Mouse (Mus musculus) liver, embryonic 16.5 days (tissue): ENCODE data around the gene Ralb. TPM values are rescaled to one million over a fixed set of nuclear protein-coding genes. Genes with fewer than 3 reads are reported as not detected.

ENCODE experiments used
- ATAC-seq: fragments of 200-750 bp; cut with Nextera tagmentation; 2 replicates; pipeline ENCODE4 v1.8.0; 2017; ENCODE audit warnings: low read depth, mild to moderate bottlenecking, moderate number of reproducible peaks, moderate library complexity
- H3K27ac ChIP-seq: fragments of 300-500 bp; sonication (generic); 2 replicates; pipeline ENCODE4 v1.5.1; 2014; ENCODE audit warnings: mild to moderate bottlenecking, low read length
- H3K27me3 ChIP-seq: fragments of 300-500 bp; sonication (generic); 2 replicates; pipeline ENCODE4 v1.6.1; 2014; ENCODE audit warnings: low read depth, low read length, mixed read lengths; ENCODE audit not compliant: control insufficient read depth, insufficient read depth
- H3K36me3 ChIP-seq: fragments of 300-500 bp; sonication (generic); 2 replicates; pipeline ENCODE4 v1.6.1; 2014; ENCODE audit warnings: mild to moderate bottlenecking; ENCODE audit not compliant: control insufficient read depth, insufficient read depth
- H3K4me1 ChIP-seq: fragments of 300-500 bp; sonication (generic); 2 replicates; pipeline ENCODE4 v1.6.1; 2014; ENCODE audit warnings: low read depth, low read length, mixed read lengths; ENCODE audit not compliant: control insufficient read depth
- H3K4me2 ChIP-seq: fragments of 300-500 bp; sonication (generic); 2 replicates; pipeline ENCODE4 v1.6.1; 2014; ENCODE audit warnings: low read depth, low read length, mixed read lengths
- H3K4me3 ChIP-seq: fragments of 300-500 bp; sonication (generic); 2 replicates; pipeline ENCODE4 v1.5.1; 2014; ENCODE audit warnings: low read depth, mild to moderate bottlenecking, low read length
- H3K9ac ChIP-seq: fragments of 300-500 bp; sonication (generic); 2 replicates; pipeline ENCODE4 v1.6.1; 2014; ENCODE audit warnings: low read depth, low read length
- H3K9me3 ChIP-seq: fragments of 300-500 bp; sonication (generic); replicated peaks from 2 replicates; pipeline ENCODE4 v1.6.1; 2016; ENCODE audit warnings: low read length; ENCODE audit not compliant: control insufficient read depth
- WGBS: fragments of 180-500 bp; shearing (Covaris S2); extraction: QIAGEN DNeasy Blood & Tissue Kit; methylation state at CpG from one replicate; pipeline ENCODE4 v1.1.7; 2014; ENCODE audit not compliant: insufficient replicate concordance; 5-methylcytosine and 5-hydroxymethylcytosine counted together
- polyA plus RNA-seq: library from polyadenylated mRNA; unstranded; fragments of >200 nt; fragmentation: Nextera tagmentation; extraction: Ambion mirVana; gene quantifications from 2 replicates; pipeline ENCODE4 v1.2.1, GENCODE M21; 2015

Ralb gene
- polyA plus RNA-seq, 1 experiment from 2014 or later: 40.5 TPM

DNA sequence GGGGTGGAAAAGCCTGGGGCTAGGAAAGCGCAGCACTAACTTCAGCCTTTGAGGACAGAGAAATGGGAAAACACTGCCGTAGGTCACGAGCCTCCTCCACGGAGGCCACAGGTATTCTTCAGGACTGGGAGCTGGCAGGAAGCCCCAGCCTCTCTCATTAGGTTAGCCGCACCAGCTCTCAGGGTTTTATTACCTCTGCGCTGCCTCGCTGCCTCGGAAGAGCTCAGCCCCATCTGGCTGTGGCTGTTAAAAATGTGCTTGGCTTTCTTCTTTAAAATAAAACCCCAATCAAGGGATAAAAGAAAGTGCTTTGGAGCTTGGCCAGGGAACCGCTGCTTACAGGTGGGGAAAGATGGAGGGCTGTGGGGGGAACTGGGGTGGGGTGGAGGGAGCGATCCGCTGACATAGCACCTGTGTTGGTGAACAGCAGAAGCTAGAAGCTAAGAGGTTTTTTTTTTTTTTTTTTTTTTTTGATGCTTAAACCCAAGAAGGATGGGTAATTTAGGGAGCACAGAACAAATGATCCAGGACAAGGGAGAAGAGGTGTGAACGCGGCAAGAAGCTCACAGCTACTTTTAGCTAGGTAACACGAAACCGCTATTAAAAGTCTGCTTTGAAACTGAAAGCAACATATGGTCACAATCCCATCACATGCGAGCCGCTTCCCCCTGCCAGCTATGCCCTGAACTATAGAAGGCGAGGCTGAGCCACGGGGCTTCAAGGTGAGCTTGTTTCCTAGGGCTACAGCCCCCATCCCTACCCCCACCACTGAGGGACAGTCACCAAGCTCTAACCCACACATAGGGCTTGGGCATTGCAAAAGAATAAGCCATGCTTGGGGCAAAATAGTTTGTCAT, 47.7 kb downstream of the Ralb start:
- H3K27me3 ChIP-seq: peaks cover 7% of the 10 kb centered on the region; the same call in 1 of the 2 replicates
- 19% methylated on average over 19 of the region's 19 CpGs for WGBS
- no peak overlapping the region for H3K9ac ChIP-seq
- H3K4me1 ChIP-seq: no peaks in the 10 kb centered on the region
- H3K27ac ChIP-seq: no peak overlapping the region
- no peaks in the 10 kb centered on the region for H3K9me3 ChIP-seq
- no peak overlapping the region for H3K4me3 ChIP-seq
- H3K4me2 ChIP-seq: peak overlapping the region; percentile 21; the same call in 1 of the 2 replicates
- ATAC-seq: no peak
- H3K36me3 ChIP-seq: no peaks in the 10 kb centered on the region

- WGBS: 42% methylated on average over 4 of the region's 4 CpGs
Observed at GRCm38 (mm10) chr1:119453731-119454130, 50.9 kb downstream of the Ralb start.

DNA sequence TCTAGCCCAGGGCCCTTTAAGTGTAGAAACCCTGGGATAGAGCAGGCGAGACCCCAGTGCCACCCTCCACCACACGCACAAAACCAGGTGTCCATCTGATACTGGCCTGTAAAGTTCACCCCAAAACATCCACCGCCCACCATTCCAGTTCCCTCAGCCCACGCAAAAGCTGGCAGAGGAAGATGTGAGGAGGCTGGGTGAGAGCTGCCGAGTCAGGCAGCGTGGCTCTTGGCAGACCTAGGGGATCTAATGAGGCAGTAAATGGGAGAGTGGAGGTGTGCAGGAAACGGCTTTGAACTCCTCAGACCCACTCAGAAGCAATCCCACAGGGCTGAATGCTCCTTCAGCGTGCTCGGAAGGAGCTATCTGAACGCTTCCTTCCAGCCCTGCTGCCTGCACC, 53.2 kb downstream of the Ralb start:
- no peaks in the 10 kb centered on the region for H3K4me1 ChIP-seq
- H3K36me3 ChIP-seq: no peaks in the 10 kb centered on the region
- no peak for ATAC-seq
- no peak overlapping the region for H3K27ac ChIP-seq
- H3K4me2 ChIP-seq: no peak overlapping the region
- no peak overlapping the region for H3K4me3 ChIP-seq
- WGBS: 56% methylated on average over 10 of the region's 10 CpGs
- no peaks in the 10 kb centered on the region for H3K27me3 ChIP-seq
- H3K9ac ChIP-seq: no peak overlapping the region
- no peaks in the 10 kb centered on the region for H3K9me3 ChIP-seq

More at GRCm38 (mm10) chr1:119453731-119454130, 50.9 kb downstream of the Ralb start:
- Histone ChIP-seq H3K36me3 (no peaks in the 10 kb centered on the region), H3K9ac (no peak overlapping the region), H3K4me2 (no peak overlapping the region), H3K4me1 (no peaks in the 10 kb centered on the region), H3K9me3 (no peaks in the 10 kb centered on the region), H3K4me3 (no peak overlapping the region), H3K27ac (no peak overlapping the region), H3K27me3 (peaks cover 7% of the 10 kb centered on the region; the same call in 1 of the 2 replicates)
- no peak for ATAC-seq

DNA sequence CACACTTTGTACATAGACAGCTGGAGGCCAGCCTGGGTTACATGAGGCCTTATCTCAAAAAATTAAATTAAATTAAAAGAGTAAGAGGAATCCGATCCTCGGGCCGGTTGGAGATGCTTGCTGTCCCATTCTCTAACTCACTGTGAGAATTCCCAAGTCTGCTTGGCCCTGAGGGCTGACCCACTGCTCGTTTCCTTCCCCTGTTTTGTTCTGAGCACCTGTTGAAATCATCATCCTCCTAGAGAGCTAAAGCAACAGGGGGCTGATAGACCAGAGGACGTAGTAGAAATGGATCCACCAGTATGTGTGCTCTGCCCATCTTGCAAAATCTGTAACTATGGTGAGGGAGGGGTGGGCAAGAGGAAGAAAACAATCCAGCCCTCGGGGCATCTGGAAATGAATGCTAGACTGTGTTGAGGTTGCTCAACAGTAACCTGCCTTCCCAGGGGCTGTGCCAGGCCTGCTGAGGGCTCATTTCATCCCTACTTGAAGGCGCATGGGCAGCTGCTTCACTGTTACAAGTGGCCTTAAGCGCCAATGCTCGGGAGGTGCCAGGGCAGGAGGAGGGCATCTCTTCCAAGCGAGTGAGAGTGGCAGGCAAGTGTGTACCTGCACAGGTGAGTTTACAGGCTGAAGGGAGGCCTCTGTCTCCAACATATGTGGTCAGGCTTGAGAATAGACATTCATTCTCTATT, 53.8 kb downstream of the Ralb start:
- H3K4me2 ChIP-seq: no peak overlapping the region
- no peaks in the 10 kb centered on the region for H3K36me3 ChIP-seq
- H3K9me3 ChIP-seq: no peaks in the 10 kb centered on the region
- H3K9ac ChIP-seq: no peak overlapping the region
- no peak for ATAC-seq
- WGBS: 66% methylated on average over 10 of the region's 10 CpGs
- no peaks in the 10 kb centered on the region for H3K27me3 ChIP-seq
- H3K27ac ChIP-seq: no peak overlapping the region
- no peaks in the 10 kb centered on the region for H3K4me1 ChIP-seq
- H3K4me3 ChIP-seq: no peak overlapping the region

- no peak for ATAC-seq
- Histone ChIP-seq H3K4me3 (no peak overlapping the region), H3K4me1 (no peaks in the 10 kb centered on the region), H3K27ac (no peak overlapping the region), H3K4me2 (no peak overlapping the region), H3K9me3 (no peaks in the 10 kb centered on the region), H3K36me3 (no peaks in the 10 kb centered on the region), H3K9ac (no peak overlapping the region), H3K27me3 (no peaks in the 10 kb centered on the region)
- 33% methylated on average over 10 of the region's 10 CpGs for WGBS
Observed at GRCm38 (mm10) chr1:119446753-119447283, 57.8 kb downstream of the Ralb start.

GRCm38 (mm10) chr1:119443591-119444350, 60.8 kb downstream of the Ralb start:
- no peak overlapping the region for H3K4me2 ChIP-seq
- ATAC-seq: no peak
- 64% methylated on average over 21 of the region's 21 CpGs for WGBS
- H3K27ac ChIP-seq: no peak overlapping the region
- no peaks in the 10 kb centered on the region for H3K36me3 ChIP-seq
- H3K9ac ChIP-seq: no peak overlapping the region
- no peaks in the 10 kb centered on the region for H3K9me3 ChIP-seq
- no peak overlapping the region for H3K4me3 ChIP-seq
- H3K4me1 ChIP-seq: no peaks in the 10 kb centered on the region
- no peaks in the 10 kb centered on the region for H3K27me3 ChIP-seq

- H3K9ac ChIP-seq: no peak overlapping the region
- H3K27ac ChIP-seq: no peak overlapping the region
- ATAC-seq: no peak
- H3K36me3 ChIP-seq: no peaks in the 10 kb centered on the region
- no peak overlapping the region for H3K4me3 ChIP-seq
- H3K27me3 ChIP-seq: no peaks in the 10 kb centered on the region
- no peaks in the 10 kb centered on the region for H3K9me3 ChIP-seq
- H3K4me2 ChIP-seq: no peak overlapping the region
- 70% methylated on average over 9 of the region's 9 CpGs for WGBS
- no peaks in the 10 kb centered on the region for H3K4me1 ChIP-seq
Observed at GRCm38 (mm10) chr1:119442901-119443300, 61.7 kb downstream of the Ralb start.

- no peaks in the 10 kb centered on the region for H3K9me3 ChIP-seq
- no peak overlapping the region for H3K4me3 ChIP-seq
- H3K36me3 ChIP-seq: no peaks in the 10 kb centered on the region
- H3K4me2 ChIP-seq: no peak overlapping the region
- ATAC-seq: no peak
- H3K9ac ChIP-seq: no peak overlapping the region
- WGBS: 71% methylated on average over 9 of the region's 9 CpGs
- H3K27ac ChIP-seq: no peak overlapping the region
- H3K4me1 ChIP-seq: no peaks in the 10 kb centered on the region
- no peaks in the 10 kb centered on the region for H3K27me3 ChIP-seq
Observed at GRCm38 (mm10) chr1:119438105-119438637, 66.4 kb downstream of the Ralb start.
